Comparison of ENCODE assay signal across 10 mouse cellular contexts in genomic region chr4:136600536-136600935, GRCm38 (mm10). TPM values are rescaled to one million over a fixed set of nuclear protein-coding genes. Genes with fewer than 3 reads are reported as not detected.
A peak's percentile ranks its signal among the peaks of the same experiment; 100 is the strongest.
DNase-seq lines count a peak whose midpoint lies in the region; ATAC-seq and TF ChIP-seq lines count a peak whose summit lies in the region.
"Had no signal": no experiment of that assay in that cellular context is flagged by ENCODE, and none has a peak within 500 bp of the region (broad histone marks: within the 10 kb centered on the region; RNA-seq: fewer than 3 reads in every experiment).

No protein-coding gene starts in this region.

- 87% methylated on average over 2 of the region's 2 CpGs for WGBS in forebrain, postnatal 0 days
- 80% methylated on average over 2 of the region's 2 CpGs for WGBS in liver, embryonic 14.5 days (ENCODE audit: insufficient replicate concordance)
- WGBS in thymus, adult 2 months = 95% methylated on average over 2 of the region's 2 CpGs

- H3K9ac ChIP-seq in CH12.LX (ENCODE audit: insufficient read depth, low read depth) = peak overlapping the region; percentile 99; the same call in 1 of the 2 replicates
- peak overlapping the region; percentile 97; the same call in 1 of the 2 replicates for H3K9ac ChIP-seq in forebrain, postnatal 0 days
- H3K9ac ChIP-seq in liver, embryonic 14.5 days (replicated peaks) = peak overlapping the region; percentile 5

- H3K9me3 ChIP-seq in CH12.LX (replicated peaks; ENCODE audit: low read length) = no peaks in the 10 kb centered on the region
- H3K9me3 ChIP-seq in forebrain, postnatal 0 days (ENCODE audit: low read length) = no peaks in the 10 kb centered on the region
- H3K9me3 ChIP-seq in liver, embryonic 14.5 days (ENCODE audit: control insufficient read depth, low read length) = no peaks in the 10 kb centered on the region

- TF ChIP-seq CTCF in CH12.LX (conservative IDR thresholded peaks at IDR 0.05 in 1 of 2, IDR thresholded peaks at IDR 0.05 in 1 of 2; ENCODE audit: low read depth in 2 of 2, low read length in 2 of 2) = no peak
- no peak for TF ChIP-seq CTCF in forebrain, postnatal 0 days (IDR thresholded peaks at IDR 0.05; ENCODE audit: low read depth)
- TF ChIP-seq CTCF in liver, embryonic 14.5 days (IDR thresholded peaks at IDR 0.05; ENCODE audit: low read depth) = no peak
- TF ChIP-seq CTCF in thymus, adult 2 months (IDR thresholded peaks at IDR 0.05; ENCODE audit: borderline replicate concordance, control insufficient read depth, extremely low read depth, insufficient read depth, low read length, poor library complexity) = no peak

- dilution Hi-C loops in CH12.LX (cut with MboI; ENCODE audit: extremely low pct_ligation_motif_present, extremely low pct_unique_long_range_greater_than_20kb, low sequenced_read_pairs) = no loop called here

- H3K27ac ChIP-seq in CH12.LX (ENCODE audit: insufficient read depth, low read depth) = no peak overlapping the region
- H3K27ac ChIP-seq in forebrain, postnatal 0 days (ENCODE audit: low read depth, low read length) = no peak overlapping the region
- H3K27ac ChIP-seq in liver, embryonic 14.5 days = no peak overlapping the region
- H3K27ac ChIP-seq in thymus, adult 2 months (ENCODE audit: control insufficient read depth, insufficient read depth, low read length) = no peak overlapping the region

- peak overlapping the region; percentile 96 for H3K4me2 ChIP-seq in CH12.LX (ENCODE audit: insufficient read depth, low read depth, poor library complexity, severe bottlenecking)
- H3K4me2 ChIP-seq in forebrain, postnatal 0 days (ENCODE audit: low read depth) = peak overlapping the region; percentile 63
- H3K4me2 ChIP-seq in liver, embryonic 14.5 days (ENCODE audit: low read depth) = peak overlapping the region; percentile 82

- in situ Hi-C loops in CH12.LX (cut with MboI; ENCODE audit: low pct_ligation_motif_present, low pct_unique_long_range_greater_than_20kb, low sequenced_read_pairs) = loop anchor here (25.0 kb wide), 1 partner anchor 363 kb away; the partner anchor contains the start of gene Tcea3

- H3K4me3 ChIP-seq in CH12.LX (replicated peaks in 1 of 3; ENCODE audit: low read depth in 2 of 3, low read length in 2 of 3, poor library complexity in 1 of 3) = peak overlapping the region in 2 of 3 experiments; percentile 67 to 86
- H3K4me3 ChIP-seq in forebrain, postnatal 0 days (ENCODE audit: low read depth, low read length) = peak overlapping the region; percentile 95
- H3K4me3 ChIP-seq in liver, embryonic 14.5 days (ENCODE audit: insufficient read depth in 1 of 2, low read depth in 2 of 2, low read length in 2 of 2) = peak overlapping the region in 1 of 2 experiments; percentile 99; a peak in 1 of 4 replicates
- H3K4me3 ChIP-seq in thymus, adult 2 months (ENCODE audit: control insufficient read depth, insufficient read depth, low read length) = no peak overlapping the region

- TF ChIP-seq RAD21 in CH12.LX (IDR thresholded peaks at IDR 0.05; ENCODE audit: low read depth, low read length) = no peak

- no peaks in the 10 kb centered on the region for H3K27me3 ChIP-seq in CH12.LX (replicated peaks)
- H3K27me3 ChIP-seq in forebrain, postnatal 0 days (ENCODE audit: insufficient read depth, low read length) = no peaks in the 10 kb centered on the region
- no peaks in the 10 kb centered on the region for H3K27me3 ChIP-seq in liver, embryonic 14.5 days (ENCODE audit: control insufficient read depth, insufficient read depth, low read length)
- no peaks in the 10 kb centered on the region for H3K27me3 ChIP-seq in thymus, adult 2 months (ENCODE audit: control insufficient read depth, insufficient read depth, low read length)

- peaks cover 0 to 16% of the 10 kb centered on the region in 2 experiments for H3K36me3 ChIP-seq in CH12.LX (replicated peaks in 1 of 2; ENCODE audit: control insufficient read depth in 1 of 2, insufficient read depth in 1 of 2, low read length in 1 of 2)
- no peaks in the 10 kb centered on the region for H3K36me3 ChIP-seq in forebrain, postnatal 0 days (ENCODE audit: insufficient read depth)
- H3K36me3 ChIP-seq in liver, embryonic 14.5 days (replicated peaks; ENCODE audit: control insufficient read depth, insufficient read depth, low read depth) = peaks cover 2% of the 10 kb centered on the region; the same call in 1 of the 2 replicates
- H3K36me3 ChIP-seq in thymus, adult 2 months (ENCODE audit: control insufficient read depth, insufficient read depth, low read length) = no peaks in the 10 kb centered on the region

- no peak for TF ChIP-seq POLR2A in CH12.LX (IDR thresholded peaks at IDR 0.05; ENCODE audit: low read depth, low read length)
- TF ChIP-seq POLR2A in thymus, adult 2 months (IDR thresholded peaks at IDR 0.05; ENCODE audit: control insufficient read depth, extremely low read depth, insufficient read depth, low read length, poor library complexity) = no peak

- no peak for TF ChIP-seq EP300 in CH12.LX (IDR thresholded peaks at IDR 0.05; ENCODE audit: low read length)
- TF ChIP-seq EP300 in liver, embryonic 14.5 days (IDR thresholded peaks at IDR 0.05; ENCODE audit: low read depth) = no peak

- H3K79me2 ChIP-seq in CH12.LX (replicated peaks; ENCODE audit: control insufficient read depth, extremely low read depth, insufficient read depth, poor library complexity, severe bottlenecking) = peaks cover 62% of the 10 kb centered on the region

- peaks cover 7 to 24% of the 10 kb centered on the region in 2 experiments for H3K4me1 ChIP-seq in CH12.LX (ENCODE audit: control insufficient read depth in 1 of 2, insufficient read depth in 2 of 2)
- H3K4me1 ChIP-seq in forebrain, postnatal 0 days (ENCODE audit: insufficient read depth) = peaks cover 18% of the 10 kb centered on the region
- peaks cover 8 to 20% of the 10 kb centered on the region in 2 experiments for H3K4me1 ChIP-seq in liver, embryonic 14.5 days (replicated peaks; ENCODE audit: control insufficient read depth in 2 of 2, insufficient read depth in 2 of 2, low read length in 1 of 2)
- peaks cover 8% of the 10 kb centered on the region for H3K4me1 ChIP-seq in thymus, adult 2 months (replicated peaks; ENCODE audit: control insufficient read depth, insufficient read depth, low read length)

- DNase-seq in heart, adult 11 months = peak; percentile 57
- no peak for DNase-seq in heart, adult 8-10 months (ENCODE audit: low spot score)
- no peak for DNase-seq in CH12.LX (ENCODE audit: extremely low read depth)
- DNase-seq in forebrain, postnatal 0 days = no peak
- DNase-seq in liver, embryonic 14.5 days (ENCODE audit: low read depth in 3 of 3, low spot score in 3 of 3) = no peak
- DNase-seq in thymus, adult 2 months = no peak
- DNase-seq in right cerebral cortex, postnatal 4 days = no peak
- DNase-seq in layer of hippocampus, postnatal 14 days (ENCODE audit: low spot score in 2 of 2) = no peak
- DNase-seq: kidney, adult 9 months had no signal

- no peak for ATAC-seq in forebrain, postnatal 0 days
- no peak for ATAC-seq in liver, embryonic 14.5 days (ENCODE audit: insufficient read depth)

TF ChIP-seq in CH12.LX, 34 proteins besides CTCF, POLR2A, EP300 and RAD21 (continues in another document):
- no peak for TF ChIP-seq JUND (conservative IDR thresholded peaks at IDR 0.05; ENCODE audit: low read depth, low read length)
- no peak for TF ChIP-seq MYC (IDR thresholded peaks at IDR 0.05; ENCODE audit: low read depth, low read length)
- no peak for TF ChIP-seq IRF4 (IDR thresholded peaks at IDR 0.05; ENCODE audit: low read depth, low read length)
- TF ChIP-seq MEF2A (IDR thresholded peaks at IDR 0.05; ENCODE audit: borderline replicate concordance, low read depth, low read length) = no peak
- no peak for TF ChIP-seq BHLHE40 (IDR thresholded peaks at IDR 0.05; ENCODE audit: low read depth, low read length)
- TF ChIP-seq SIN3A (IDR thresholded peaks at IDR 0.05; ENCODE audit: low read length) = no peak
- no peak for TF ChIP-seq ETS1 (conservative IDR thresholded peaks at IDR 0.05; ENCODE audit: low read depth, low read length)
- TF ChIP-seq MAX (IDR thresholded peaks at IDR 0.05; ENCODE audit: low read length) = no peak
- no peak for TF ChIP-seq HCFC1 (IDR thresholded peaks at IDR 0.05; ENCODE audit: low read depth, low read length)
- TF ChIP-seq ZNF384 (IDR thresholded peaks at IDR 0.05; ENCODE audit: low read depth, low read length) = no peak

RNA-seq across cellular contexts. Expression of gene Kdm1a, which starts 2.0 kb away (rescaled TPM):
- 10 to 100 TPM; 24.3 to 27.0 (median 26.4) TPM for total RNA-seq in heart, adult 8-10 months (2022)
- total RNA-seq in CH12.LX (2012; rRNA removed) (49.6 and 51.3 TPM in 2 replicates), CH12.LX (2014; rRNA removed) (85.1 and 88.2 TPM in 2 replicates)
- polyA plus RNA-seq in CH12.LX (2012; ENCODE audit: insufficient read length, low read depth) = 69.4 and 71.7 TPM in 2 replicates
- 216 and 242 TPM in 2 replicates for total RNA-seq in forebrain, postnatal 0 days (2014; rRNA removed)
- polyA plus RNA-seq in forebrain, postnatal 0 days (2015; fragmentation: Nextera tagmentation; extraction: Ambion mirVana) = 46.6 and 51.9 TPM in 2 replicates
- polyA plus RNA-seq in liver, embryonic 14.5 days (2012; rRNA removed) = 15.3 and 17.8 TPM in 2 replicates
- polyA plus RNA-seq in liver, embryonic 14.5 days (2014; fragmentation: Nextera tagmentation; extraction: Ambion mirVana) = 12.0 and 14.0 TPM in 2 replicates
- polyA plus RNA-seq in thymus, adult 2 months (2012; rRNA removed) = 64.3 and 70.4 TPM in 2 replicates
- total RNA-seq in layer of hippocampus, postnatal 14 days (2021) = 100 to 1,000 TPM; 109 to 114 TPM

RNA-seq across cellular contexts. Expression of gene Tex46, which starts 9.7 kb away (rescaled TPM):
- total RNA-seq in heart, adult 8-10 months (2022) = not detected
- total RNA-seq in CH12.LX (2012; rRNA removed) (not detected in 2 replicates), CH12.LX (2014; rRNA removed) (not detected in 2 replicates)
- polyA plus RNA-seq in CH12.LX (2012; ENCODE audit: insufficient read length, low read depth) = not detected in 2 replicates
- total RNA-seq in forebrain, postnatal 0 days (2014; rRNA removed) = not detected in 2 replicates
- not detected in 2 replicates for polyA plus RNA-seq in forebrain, postnatal 0 days (2015; fragmentation: Nextera tagmentation; extraction: Ambion mirVana)
- polyA plus RNA-seq in liver, embryonic 14.5 days (2012; rRNA removed) = not detected in 2 replicates
- not detected in 2 replicates for polyA plus RNA-seq in liver, embryonic 14.5 days (2014; fragmentation: Nextera tagmentation; extraction: Ambion mirVana)
- not detected in 2 replicates for polyA plus RNA-seq in thymus, adult 2 months (2012; rRNA removed)
- not detected for total RNA-seq in layer of hippocampus, postnatal 14 days (2021)
- total RNA-seq: common myeloid progenitor, adult 5-6 weeks had no signal

RNA-seq across cellular contexts. Expression of gene Lactbl1, which starts 21.9 kb away (rescaled TPM):
- under 1 TPM in 1 of 4 experiments, not detected in 3; 0.09 TPM for total RNA-seq in heart, adult 8-10 months (2022)
- total RNA-seq in CH12.LX (2012; rRNA removed) = 0.04 TPM in 1 of 2 replicates, not detected in the other
- not detected in 2 replicates for total RNA-seq in CH12.LX (2014; rRNA removed)
- polyA plus RNA-seq in CH12.LX (2012; ENCODE audit: insufficient read length, low read depth) = not detected in 2 replicates
- total RNA-seq in forebrain, postnatal 0 days (2014; rRNA removed) = 0.15 and 0.24 TPM in 2 replicates
- 0.05 and 0.10 TPM in 2 replicates for polyA plus RNA-seq in forebrain, postnatal 0 days (2015; fragmentation: Nextera tagmentation; extraction: Ambion mirVana)
- polyA plus RNA-seq in liver, embryonic 14.5 days (2012; rRNA removed) = 0.01 TPM in 1 of 2 replicates, not detected in the other
- polyA plus RNA-seq in liver, embryonic 14.5 days (2014; fragmentation: Nextera tagmentation; extraction: Ambion mirVana) = not detected in 2 replicates
- polyA plus RNA-seq in thymus, adult 2 months (2012; rRNA removed) = 1.1 and 1.2 TPM in 2 replicates
- total RNA-seq in layer of hippocampus, postnatal 14 days (2021) = under 1 TPM; 0.18 to 0.24 TPM
- total RNA-seq: common myeloid progenitor, adult 5-6 weeks had no signal

Comparison
In these comparisons a context has a peak if more than half of its experiments do, and no peak if none do; other contexts are left out.
1. H3K9ac ChIP-seq: peak in every context shown above with its lines; median percentile 99 in CH12.LX; 97 in forebrain, postnatal 0 days; 5 in liver, embryonic 14.5 days.